Mouse (Mus musculus) liver, adult 2 months (tissue): ENCODE measurements around the gene Gm10912.

Experiments
- CTCF ChIP-seq: fragments of 200-500 bp; IDR thresholded peaks from 2 replicates; pipeline ENCODE4 v1.5.1; 2011; ENCODE audit warnings: low read depth, low read length, control low read depth
- POLR2A ChIP-seq: fragments of 200-500 bp; IDR thresholded peaks from 2 replicates; pipeline ENCODE4 v1.6.1; 2011; ENCODE audit warnings: low read length, control low read depth; ENCODE audit not compliant: insufficient read depth; ENCODE audit errors: extremely low read depth

DNA sequence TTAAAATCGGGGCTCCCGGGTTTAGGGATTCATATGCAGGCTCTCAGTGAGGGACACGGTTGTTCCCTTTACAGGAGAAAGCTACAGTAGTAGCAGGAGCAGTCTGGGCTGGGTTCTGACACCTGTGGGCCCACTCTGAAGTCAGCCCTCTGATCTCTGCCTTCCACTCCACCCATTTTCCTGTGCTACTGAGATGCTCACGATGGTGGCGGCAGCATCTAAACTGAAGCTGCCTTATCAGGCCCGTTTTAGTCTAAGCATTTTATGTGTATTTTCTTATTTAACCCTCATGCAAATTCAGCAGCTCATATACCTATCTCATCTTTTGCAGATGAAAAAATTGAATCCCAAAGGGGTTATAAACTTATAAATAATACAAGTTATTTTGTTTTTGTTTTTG, 39.2 kb downstream of the Gm10912 start:
- TF ChIP-seq POLR2A (no peak), CTCF (no peak)
